Mouse (Mus musculus): ENCODE data around the gene Tet2.

Tet2 gene

GRCm38 (mm10) chr3:133482887-133483286 lies 62.1 kb downstream of the Tet2 start:
- in situ Hi-C loops (cut with MboI; ENCODE audit: unreplicated experiment in 2 of 2) = loop anchor here in 1 of 2 experiments (25.0 kb wide), 1 partner anchor 746 kb away; no protein-coding TSS in a partner anchor

GRCm38 (mm10) chr3:133478987-133479386 lies 66.0 kb downstream of the Tet2 start:
- in situ Hi-C loops (cut with MboI; ENCODE audit: unreplicated experiment in 2 of 2) = loop anchor here in 1 of 2 experiments (10.0 to 25.0 kb wide), 2 partner anchors 144 to 742 kb away; no protein-coding TSS in a partner anchor

- in situ Hi-C loops (cut with MboI; ENCODE audit: unreplicated experiment in 2 of 2) = loop anchor here in 1 of 2 experiments (10.0 kb wide), 1 partner anchor 139 kb away; no protein-coding TSS in a partner anchor
These were observed 71.2 kb downstream of the Tet2 start for GRCm38 (mm10) chr3:133473781-133474180.

GRCm38 (mm10) chr3:133471101-133471500 lies 73.8 kb downstream of the Tet2 start:
- in situ Hi-C loops (cut with MboI; ENCODE audit: unreplicated experiment in 2 of 2) = loop anchor here in 1 of 2 experiments (10.0 kb wide), 1 partner anchor 136 kb away; no protein-coding TSS in a partner anchor

GRCm38 (mm10) chr3:133468883-133469282 lies 76.1 kb downstream of the Tet2 start:
- in situ Hi-C loops (cut with MboI; ENCODE audit: unreplicated experiment in 2 of 2) = no loop called here

- in situ Hi-C loops (cut with MboI; ENCODE audit: unreplicated experiment in 2 of 2) = no loop called here
These were observed 81.7 kb downstream of the Tet2 start for GRCm38 (mm10) chr3:133463233-133463632.

GRCm38 (mm10) chr3:133462485-133462884 lies 82.5 kb downstream of the Tet2 start:
- in situ Hi-C loops (cut with MboI; ENCODE audit: unreplicated experiment in 2 of 2) = no loop called here

GRCm38 (mm10) chr3:133462059-133462458 lies 82.9 kb downstream of the Tet2 start:
- in situ Hi-C loops (cut with MboI; ENCODE audit: unreplicated experiment in 2 of 2) = no loop called here

- in situ Hi-C loops (cut with MboI; ENCODE audit: unreplicated experiment in 2 of 2) = no loop called here
These were observed 85.8 kb downstream of the Tet2 start for GRCm38 (mm10) chr3:133459174-133459573.

GRCm38 (mm10) chr3:133453896-133454295 lies 91.0 kb downstream of the Tet2 start:
- in situ Hi-C loops (cut with MboI; ENCODE audit: unreplicated experiment in 2 of 2) = no loop called here

GRCm38 (mm10) chr3:133436919-133437320 lies 108.0 kb downstream of the Tet2 start:
- in situ Hi-C loops (cut with MboI; ENCODE audit: unreplicated experiment in 2 of 2) = no loop called here

GRCm38 (mm10) chr3:133436279-133436860 lies 108.6 kb downstream of the Tet2 start:
- in situ Hi-C loops (cut with MboI; ENCODE audit: unreplicated experiment in 2 of 2) = no loop called here

- in situ Hi-C loops (cut with MboI; ENCODE audit: unreplicated experiment in 2 of 2) = no loop called here
These were observed 109.2 kb downstream of the Tet2 start for GRCm38 (mm10) chr3:133435774-133436148.

GRCm38 (mm10) chr3:133435141-133435773 lies 109.7 kb downstream of the Tet2 start:
- in situ Hi-C loops (cut with MboI; ENCODE audit: unreplicated experiment in 2 of 2) = no loop called here

GRCm38 (mm10) chr3:133429394-133430173 lies 115.4 kb downstream of the Tet2 start:
- in situ Hi-C loops (cut with MboI; ENCODE audit: unreplicated experiment in 2 of 2) = no loop called here

GRCm38 (mm10) chr3:133428003-133428402 lies 116.9 kb downstream of the Tet2 start:
- in situ Hi-C loops (cut with MboI; ENCODE audit: unreplicated experiment in 2 of 2) = no loop called here

- in situ Hi-C loops (cut with MboI; ENCODE audit: unreplicated experiment in 2 of 2) = no loop called here
These were observed 121.9 kb downstream of the Tet2 start for GRCm38 (mm10) chr3:133423073-133423472.

GRCm38 (mm10) chr3:133414747-133415146 lies 130.2 kb downstream of the Tet2 start:
- in situ Hi-C loops (cut with MboI; ENCODE audit: unreplicated experiment in 2 of 2) = no loop called here
